Mouse (Mus musculus): ENCODE data around the gene Pacrg.

Gene Pacrg

GRCm38 (mm10) chr17:10534206-10534605 lies 305.9 kb downstream of the Pacrg start:
- no peak for DNase-seq

- DNase-seq = no peak
Measured at GRCm38 (mm10) chr17:10533461-10533860, 306.6 kb downstream of the Pacrg start.

GRCm38 (mm10) chr17:10531024-10531423 lies 309.1 kb downstream of the Pacrg start:
- peak; percentile 22 for DNase-seq

GRCm38 (mm10) chr17:10529329-10529955 lies 310.7 kb downstream of the Pacrg start:
- no peak for DNase-seq

- DNase-seq = no peak
Measured at GRCm38 (mm10) chr17:10521282-10521681, 318.8 kb downstream of the Pacrg start.

GRCm38 (mm10) chr17:10519506-10520155 lies 320.5 kb downstream of the Pacrg start:
- no peak for DNase-seq

- no peak for DNase-seq
Measured at GRCm38 (mm10) chr17:10514812-10515211, 325.3 kb downstream of the Pacrg start.

- no peak for DNase-seq
Measured at GRCm38 (mm10) chr17:10510913-10511759, 329.0 kb downstream of the Pacrg start.

- no peak for DNase-seq
Measured at GRCm38 (mm10) chr17:10510467-10510866, 329.6 kb downstream of the Pacrg start.

GRCm38 (mm10) chr17:10508088-10508487 lies 332.0 kb downstream of the Pacrg start:
- DNase-seq = no peak

- DNase-seq = no peak
Measured at GRCm38 (mm10) chr17:10507466-10507865, 332.6 kb downstream of the Pacrg start.

GRCm38 (mm10) chr17:10506896-10507295 lies 333.2 kb downstream of the Pacrg start:
- no peak for DNase-seq

GRCm38 (mm10) chr17:10501439-10501838 lies 338.7 kb downstream of the Pacrg start:
- no peak for DNase-seq

- no peak for DNase-seq
Measured at GRCm38 (mm10) chr17:10500795-10501432, 339.2 kb downstream of the Pacrg start.

GRCm38 (mm10) chr17:10498935-10499655 lies 341.0 kb downstream of the Pacrg start:
- DNase-seq = no peak

- DNase-seq = no peak
Measured at GRCm38 (mm10) chr17:10497781-10498420, 342.2 kb downstream of the Pacrg start.

GRCm38 (mm10) chr17:10496066-10496465 lies 344.0 kb downstream of the Pacrg start:
- no peak for DNase-seq

GRCm38 (mm10) chr17:10495588-10495987 lies 344.5 kb downstream of the Pacrg start:
- DNase-seq = no peak

- DNase-seq = no peak
Measured at GRCm38 (mm10) chr17:10493124-10493523, 347.0 kb downstream of the Pacrg start.

GRCm38 (mm10) chr17:10490374-10491169 lies 349.5 kb downstream of the Pacrg start:
- DNase-seq = no peak

- no peak for DNase-seq
Measured at GRCm38 (mm10) chr17:10488873-10489272, 351.2 kb downstream of the Pacrg start.
